Mouse (Mus musculus) layer of hippocampus, postnatal 14 days (tissue): ENCODE results near the gene Arhgap42. TPM values are rescaled to one million over a fixed set of nuclear protein-coding genes. Genes with fewer than 3 reads are reported as not detected.

Source experiments
- DNase-seq, 2 experiments: peaks; one replicate each; pipeline ENCODE4 v3.0.0; 2021 to 2022; ENCODE audit warnings: low spot score in 2 of 2, mixed read lengths in 1 of 2
- total RNA-seq, 2 experiments: library from RNA; stranded (reverse); gene quantifications; 2 replicates each; pipeline ENCODE4 v1.2.3; 2021

Arhgap42 gene
- total RNA-seq, 2 experiments from 2014 or later: 8.5 to 11.7 TPM

DNA sequence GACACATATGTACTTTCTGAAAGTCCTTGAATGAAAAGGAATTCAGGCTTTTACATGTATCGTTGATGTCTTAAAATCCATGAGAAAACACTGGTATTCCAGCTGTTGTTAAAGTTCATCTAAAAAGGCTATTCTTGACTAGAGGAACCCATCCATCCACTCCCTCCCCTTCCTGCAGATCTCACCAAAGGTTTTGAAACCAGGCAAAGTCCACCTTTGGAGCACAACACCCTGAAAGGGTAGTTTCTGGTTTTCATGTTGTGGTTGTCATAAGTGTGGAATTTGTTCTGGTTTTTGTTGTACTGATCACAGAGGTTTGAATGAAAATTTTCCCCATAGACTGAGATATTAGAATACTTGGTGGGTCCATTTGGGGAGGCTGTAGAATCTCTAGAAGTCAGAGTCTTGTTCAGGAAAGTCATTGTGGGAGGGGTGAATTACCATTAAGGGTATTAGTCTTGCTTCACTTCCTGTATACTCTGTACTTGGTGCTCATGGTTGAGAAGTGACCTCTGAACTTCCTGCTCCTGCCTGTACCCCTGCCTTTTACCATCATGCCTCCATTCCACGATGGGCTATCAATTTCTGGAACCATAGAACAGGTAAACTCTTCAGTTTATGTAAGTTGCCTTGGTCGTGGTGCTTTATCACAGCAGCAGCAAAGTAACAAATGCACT is 27.4 kb downstream of the Arhgap42 start:
- DNase-seq: no peak

GRCm38 (mm10) chr9:9210464-9210863 is 28.4 kb downstream of the Arhgap42 start:
- no peak for DNase-seq

GRCm38 (mm10) chr9:9208205-9208604 is 30.7 kb downstream of the Arhgap42 start:
- no peak for DNase-seq

GRCm38 (mm10) chr9:9207251-9207650 is 31.6 kb downstream of the Arhgap42 start:
- DNase-seq: no peak

- DNase-seq: no peak
Measured at GRCm38 (mm10) chr9:9200827-9201388, 38.0 kb downstream of the Arhgap42 start.

DNA sequence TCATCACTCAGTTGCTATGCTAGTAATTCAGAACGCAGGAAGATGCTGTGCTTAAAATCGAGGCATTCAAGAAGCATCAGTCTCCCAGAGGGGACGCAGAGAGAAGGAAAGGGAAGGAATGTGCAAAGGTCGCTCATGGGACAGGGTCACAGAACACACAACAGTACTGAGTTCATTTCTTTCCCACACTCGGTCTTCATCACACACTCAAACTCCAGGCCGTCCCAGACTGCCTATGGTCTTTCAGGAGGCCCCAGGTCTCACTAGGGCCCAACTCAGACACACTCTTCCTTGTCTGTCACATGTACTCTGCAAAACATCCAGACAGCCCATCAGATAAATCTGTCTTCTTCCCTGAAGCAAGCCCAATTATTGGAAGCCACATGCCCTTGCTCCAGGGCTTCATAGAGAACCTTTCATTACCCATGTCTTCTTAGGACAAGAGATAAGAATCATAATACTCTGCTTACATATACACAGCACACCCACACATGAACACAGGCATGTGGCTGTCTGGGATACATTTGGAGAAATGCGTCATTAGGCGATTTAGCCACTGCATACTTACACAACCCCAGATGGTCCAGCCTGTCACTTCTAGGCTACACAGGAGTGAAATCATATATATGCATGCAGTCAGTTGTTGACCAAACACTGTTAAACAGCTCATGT is 39.6 kb downstream of the Arhgap42 start:
- no peak for DNase-seq

GRCm38 (mm10) chr9:9198645-9199044 is 40.3 kb downstream of the Arhgap42 start:
- DNase-seq: no peak

GRCm38 (mm10) chr9:9196046-9196445 is 42.9 kb downstream of the Arhgap42 start:
- DNase-seq: peak in 1 of 2 experiments; percentile 10

DNA sequence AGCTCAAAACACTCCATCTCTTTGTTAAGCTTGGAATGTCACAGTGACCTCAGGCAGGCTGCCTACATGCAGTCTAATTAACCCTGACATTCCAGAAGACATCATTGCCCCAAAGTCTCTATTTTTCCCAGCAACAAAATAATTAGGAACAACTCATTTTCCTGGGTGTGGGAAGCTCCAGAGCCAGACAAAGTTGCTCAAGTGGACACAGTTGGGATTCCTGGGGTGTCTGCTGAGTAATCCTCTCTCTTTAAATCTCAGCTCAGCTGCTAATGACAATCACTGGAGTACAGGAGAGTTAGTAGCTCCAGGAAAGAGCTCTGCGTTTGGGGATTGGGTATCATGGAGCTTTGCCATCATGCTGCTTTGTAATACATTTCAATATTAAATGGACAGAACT is 44.4 kb downstream of the Arhgap42 start:
- DNase-seq: no peak

GRCm38 (mm10) chr9:9192716-9193115 is 46.2 kb downstream of the Arhgap42 start:
- DNase-seq: no peak

DNA sequence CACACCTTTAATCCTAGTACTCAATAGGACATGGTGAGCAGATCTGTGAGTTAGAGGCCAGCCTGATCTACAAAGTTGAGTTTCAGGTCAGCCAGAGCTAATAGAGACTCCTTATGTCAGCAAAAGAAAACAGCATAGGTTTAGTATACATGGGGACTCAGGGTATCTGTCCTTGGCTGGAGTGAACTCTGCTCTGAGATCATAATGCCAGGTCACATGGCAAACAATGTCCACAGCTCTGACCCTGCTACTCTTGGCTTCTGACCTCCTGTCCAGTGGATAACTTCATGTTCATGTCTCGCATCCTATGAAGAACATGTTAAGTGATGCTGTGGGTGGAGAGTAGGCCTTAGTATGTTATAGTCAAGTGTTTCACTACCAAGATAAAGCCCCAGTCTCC is 48.1 kb downstream of the Arhgap42 start:
- no peak for DNase-seq

GRCm38 (mm10) chr9:9188167-9188566 is 50.7 kb downstream of the Arhgap42 start:
- no peak for DNase-seq

- DNase-seq: no peak
Measured at GRCm38 (mm10) chr9:9177745-9178144, 61.2 kb downstream of the Arhgap42 start.

- DNase-seq: no peak
Measured at GRCm38 (mm10) chr9:9174924-9175323, 64.0 kb downstream of the Arhgap42 start.

GRCm38 (mm10) chr9:9174206-9174605 is 64.7 kb downstream of the Arhgap42 start:
- DNase-seq: no peak

DNA sequence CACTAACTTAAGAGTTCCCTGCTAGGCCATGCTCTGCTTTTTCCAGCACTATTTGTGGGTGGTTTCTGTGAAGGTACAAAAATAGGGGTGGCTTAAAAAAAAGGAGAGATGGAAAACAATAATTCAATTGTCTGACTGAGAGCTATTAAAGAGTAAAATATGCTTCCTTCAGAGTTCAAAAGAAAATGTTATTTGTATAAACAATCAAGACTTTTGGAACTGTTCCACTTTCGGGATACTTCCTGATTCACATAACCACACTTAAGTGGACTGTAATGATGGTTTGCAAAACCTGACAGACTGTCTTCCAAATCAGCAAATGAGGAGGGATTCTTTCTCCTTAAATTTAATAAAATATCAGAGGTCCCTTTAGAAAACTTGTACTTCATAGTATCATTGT is 65.8 kb downstream of the Arhgap42 start:
- DNase-seq: no peak

GRCm38 (mm10) chr9:9171146-9171816 is 67.6 kb downstream of the Arhgap42 start:
- DNase-seq: no peak

DNA sequence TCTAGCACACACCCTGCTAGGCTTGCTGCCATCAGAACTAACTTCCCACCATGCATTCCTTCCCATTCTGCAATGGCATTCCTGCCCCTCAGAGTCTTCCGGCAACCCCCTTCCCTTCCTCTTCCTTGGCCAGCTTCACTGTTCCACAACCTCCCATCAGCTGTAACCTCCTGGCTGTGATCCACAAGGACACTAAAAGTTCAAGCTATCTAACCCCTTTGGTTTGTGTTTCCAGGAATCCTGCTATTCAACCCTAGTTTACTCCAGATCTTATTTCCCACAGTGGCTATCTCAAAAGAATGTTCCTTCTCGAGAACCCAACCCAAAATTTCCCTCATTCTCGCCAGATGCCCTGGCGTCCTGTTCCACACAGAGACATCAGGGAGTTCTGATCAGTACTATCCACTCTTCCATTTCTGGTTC is 73.2 kb downstream of the Arhgap42 start:
- no peak for DNase-seq

DNA sequence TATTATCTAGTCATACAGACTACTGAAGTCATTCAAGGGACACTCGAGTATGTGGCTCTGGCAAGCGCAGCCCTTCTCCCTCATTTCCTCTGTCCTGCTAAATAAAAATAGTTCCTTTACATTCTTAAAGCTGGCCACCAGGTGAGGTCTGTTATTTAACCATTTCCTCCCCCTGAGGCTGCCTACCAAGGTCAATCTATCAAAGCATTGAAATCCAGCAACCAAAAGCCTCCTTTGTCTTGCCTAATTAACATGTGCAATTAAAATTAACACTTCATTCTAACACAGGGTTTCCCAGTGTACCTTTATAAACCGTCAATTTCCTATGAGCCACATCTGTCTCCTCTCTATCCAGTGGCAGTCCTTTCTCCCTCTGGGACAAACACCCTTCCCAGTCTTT is 78.2 kb downstream of the Arhgap42 start:
- no peak for DNase-seq

GRCm38 (mm10) chr9:9158241-9158640 is 80.7 kb downstream of the Arhgap42 start:
- DNase-seq: no peak

DNA sequence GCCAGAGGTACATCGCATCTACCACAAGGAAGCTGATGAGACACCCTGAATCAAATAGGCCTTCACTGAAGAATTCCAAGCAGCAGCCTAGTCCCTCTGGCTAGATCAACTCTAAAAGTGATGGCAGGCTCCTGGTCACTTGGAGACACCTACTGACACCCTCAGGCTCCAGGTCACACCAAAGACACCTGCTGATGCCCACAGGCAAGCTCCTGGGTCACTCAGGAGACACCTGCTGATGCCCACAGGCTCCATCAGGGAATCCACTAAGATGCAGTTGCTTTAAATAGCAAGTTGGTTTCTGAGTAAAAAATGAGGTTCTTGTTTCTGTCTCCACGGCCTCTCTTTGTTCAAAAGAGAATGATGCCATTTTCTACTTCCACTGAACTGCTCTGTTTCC is 81.5 kb downstream of the Arhgap42 start:
- no peak for DNase-seq

DNA sequence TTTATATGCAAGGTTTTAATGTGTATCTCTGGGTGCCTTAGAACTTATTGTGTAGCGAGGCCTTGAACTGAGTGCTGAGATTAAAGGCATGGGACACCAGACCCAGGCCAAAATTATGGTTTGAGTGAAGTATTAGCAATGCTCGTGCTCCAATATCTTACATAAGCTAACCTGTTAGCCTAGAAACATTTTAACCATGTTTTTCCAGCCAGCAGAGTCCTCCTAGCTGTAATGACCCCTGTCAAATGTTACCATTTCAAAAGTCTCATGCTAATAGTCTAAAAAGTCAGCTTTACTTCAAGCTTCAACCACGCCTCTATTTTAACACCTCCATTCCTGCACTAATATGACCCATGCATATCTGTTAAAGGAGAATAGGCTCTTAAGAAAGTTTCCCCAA is 84.3 kb downstream of the Arhgap42 start:
- DNase-seq: no peak
